Mouse (Mus musculus): ENCODE measurements around the gene Lhfpl2.

- TF ChIP-seq CTCF (conservative IDR thresholded peaks at IDR 0.05; ENCODE audit: low read length) = no peak
- TF ChIP-seq NANOG (IDR thresholded peaks at IDR 0.05; ENCODE audit: borderline replicate concordance, low read length) = no peak
- TF ChIP-seq POU5F1 (IDR thresholded peaks at IDR 0.05; ENCODE audit: borderline replicate concordance, low read length) = no peak
Measured at GRCm38 (mm10) chr13:94086090-94086808, 28.7 kb downstream of the Lhfpl2 start.
